Mouse (Mus musculus) E14TG2a.4 (cell line): ENCODE results near the gene Ifna16.

ENCODE experiments used
- H3K27me3 ChIP-seq: 2 replicates; pipeline ENCODE4 v1.6.1; 2014; ENCODE audit warnings: low read length, control low read depth; ENCODE audit not compliant: insufficient read depth
- H3K36me3 ChIP-seq: 2 replicates; pipeline ENCODE4 v1.6.1; 2014; ENCODE audit warnings: low read length, control low read depth; ENCODE audit not compliant: insufficient read depth
- H3K4me1 ChIP-seq: replicated peaks from 2 replicates; pipeline ENCODE4 v1.6.1; 2014; ENCODE audit warnings: low read depth, low read length, control low read depth
- H3K4me3 ChIP-seq: replicated peaks from 2 replicates; pipeline ENCODE4 v1.5.1; 2014; ENCODE audit warnings: mild to moderate bottlenecking, low read length
- H3K9me3 ChIP-seq: 2 replicates; pipeline ENCODE4 v1.6.1; 2014; ENCODE audit warnings: low read length, control low read depth
- CTCF ChIP-seq: conservative IDR thresholded peaks from 2 replicates; pipeline ENCODE4 v1.5.1; 2014; ENCODE audit warnings: low read length
- NANOG ChIP-seq: IDR thresholded peaks from 2 replicates; pipeline ENCODE4 v1.6.1; 2014; ENCODE audit warnings: borderline replicate concordance, low read length, mixed read lengths
- POU5F1 ChIP-seq: IDR thresholded peaks from 2 replicates; pipeline ENCODE4 v1.6.1; 2014; ENCODE audit warnings: low read length, borderline replicate concordance

Ifna16 gene

DNA sequence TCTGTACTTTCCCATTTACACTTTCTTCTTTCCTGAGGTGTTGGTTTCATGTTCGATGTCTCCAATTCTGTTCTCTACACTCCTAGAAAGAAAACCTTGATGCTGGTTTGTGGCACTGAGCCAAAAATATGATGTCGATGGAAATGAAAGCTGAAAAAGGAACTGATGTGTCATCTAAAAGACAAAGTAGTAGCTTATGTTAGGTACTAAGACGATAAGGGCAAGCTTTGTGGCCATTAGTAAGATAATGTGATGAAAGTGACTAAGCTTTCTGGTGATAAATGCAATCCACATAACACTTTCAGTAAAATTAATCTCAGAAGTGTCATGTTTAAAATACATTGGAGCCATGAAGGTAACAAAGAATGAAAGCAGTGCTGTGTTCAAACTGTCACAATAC is 4.6 kb upstream of the Ifna16 start:
- no peaks in the 10 kb centered on the region for H3K27me3 ChIP-seq
- H3K9me3 ChIP-seq = no peaks in the 10 kb centered on the region
- no peak for TF ChIP-seq POU5F1
- no peak for TF ChIP-seq NANOG
- H3K36me3 ChIP-seq = no peaks in the 10 kb centered on the region
- H3K4me3 ChIP-seq = no peak overlapping the region
- H3K4me1 ChIP-seq = no peaks in the 10 kb centered on the region

DNA sequence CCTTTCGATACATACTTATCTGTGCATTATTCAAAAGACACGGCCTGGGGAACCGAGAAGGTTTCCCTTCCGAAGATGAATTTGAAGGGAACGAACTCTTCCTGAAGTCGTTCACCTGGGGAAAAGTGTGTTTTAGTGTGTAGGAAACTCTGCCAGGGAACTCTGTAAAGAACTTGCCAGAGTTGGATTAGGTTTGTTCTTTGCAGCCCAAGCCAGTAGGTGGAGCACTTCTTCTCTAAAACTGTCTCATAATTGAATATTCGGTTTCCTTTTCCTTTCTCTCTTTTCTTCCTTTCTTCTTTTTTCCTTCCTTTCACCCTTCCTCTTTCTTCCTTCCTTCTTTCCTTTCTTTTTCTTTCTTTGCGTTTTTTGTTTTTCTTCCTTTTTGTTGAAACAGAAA is 3.6 kb upstream of the Ifna16 start:
- Histone ChIP-seq H3K36me3 (no peaks in the 10 kb centered on the region), H3K4me1 (no peaks in the 10 kb centered on the region), H3K4me3 (no peak overlapping the region), H3K9me3 (no peaks in the 10 kb centered on the region), H3K27me3 (no peaks in the 10 kb centered on the region)
- TF ChIP-seq CTCF (peak; percentile 44), NANOG (no peak), POU5F1 (no peak)

DNA sequence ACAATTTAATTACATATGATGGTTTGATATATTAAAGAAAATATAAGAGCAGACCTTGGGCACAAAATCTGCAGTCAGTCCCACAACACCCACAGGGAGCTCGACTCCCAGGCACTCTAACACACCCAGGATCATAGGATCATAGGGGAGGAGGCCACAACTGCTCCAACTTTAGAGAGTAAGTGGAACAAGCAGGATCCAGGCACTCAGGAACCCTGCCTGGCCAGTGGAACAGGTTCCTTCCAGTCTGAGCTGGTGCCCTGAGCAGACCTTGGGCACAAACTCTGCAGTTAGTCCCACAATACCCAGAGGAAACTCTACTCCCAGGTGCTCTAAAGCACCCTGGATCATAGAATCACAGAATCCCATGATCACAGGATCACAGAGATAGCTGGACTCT is 21.3 kb downstream of the Ifna16 start:
- H3K27me3 ChIP-seq = no peaks in the 10 kb centered on the region
- H3K4me3 ChIP-seq = no peak overlapping the region
- H3K36me3 ChIP-seq = no peaks in the 10 kb centered on the region
- H3K9me3 ChIP-seq = peaks cover 73% of the 10 kb centered on the region
- TF ChIP-seq CTCF = no peak
- TF ChIP-seq NANOG = no peak
- no peak for TF ChIP-seq POU5F1
- H3K4me1 ChIP-seq = peaks cover 10% of the 10 kb centered on the region

DNA sequence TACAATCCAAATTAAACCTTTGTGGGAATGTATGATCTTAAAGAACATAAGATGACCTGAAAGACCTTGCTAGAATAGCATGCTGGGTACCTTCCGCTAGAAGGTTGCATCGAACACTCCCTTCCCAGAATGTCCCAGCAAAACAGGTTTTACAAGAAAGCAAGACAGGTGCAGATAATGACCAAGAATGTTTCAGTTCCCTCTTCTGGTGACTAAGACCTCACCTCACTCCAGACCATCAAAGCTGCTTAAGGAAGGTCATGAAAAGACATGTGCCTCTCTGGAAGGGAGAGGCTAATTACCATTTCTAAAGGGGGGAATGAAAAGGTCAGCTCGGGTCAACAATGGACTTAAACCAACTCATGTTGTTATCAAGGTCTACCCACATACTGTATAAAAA is 23.1 kb downstream of the Ifna16 start:
- peaks cover 84% of the 10 kb centered on the region for H3K9me3 ChIP-seq

DNA sequence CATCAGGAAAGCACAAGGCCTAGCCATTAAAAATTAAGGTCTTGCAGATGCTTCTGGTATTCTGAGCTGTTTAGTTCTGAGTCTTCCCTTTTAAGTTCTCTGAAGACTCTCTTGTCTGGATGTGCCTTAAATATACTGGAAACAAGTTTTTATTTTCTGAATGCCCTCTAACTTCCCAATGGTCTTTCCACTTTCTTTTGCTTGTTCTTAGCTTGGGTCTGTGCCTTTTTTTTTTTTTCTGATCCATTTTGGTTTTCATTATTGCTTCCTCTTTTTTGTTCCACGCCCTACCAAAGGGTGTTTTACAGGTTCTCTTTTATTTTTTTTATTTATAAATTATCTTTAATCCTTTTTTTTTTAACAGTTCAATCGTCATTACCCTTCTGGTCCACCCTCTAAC is 32.4 kb downstream of the Ifna16 start, which contains the start of gene Ifna13:
Gene Ifna13, minus strand, starts transcription at position 101 of the 400 bp plus-strand sequence.
- H3K4me3 ChIP-seq = no peak within 1 kb of the TSS
- H3K9me3 ChIP-seq = peaks cover 85% of the 10 kb centered on the region
- no peaks in the 10 kb centered on the region for H3K4me1 ChIP-seq
- TF ChIP-seq CTCF = no peak
- no peak for TF ChIP-seq NANOG
- TF ChIP-seq POU5F1 = no peak
- H3K27me3 ChIP-seq = no peaks in the 10 kb centered on the region
- H3K36me3 ChIP-seq = no peaks in the 10 kb centered on the region

More for the DNA sequence above, 23.1 kb downstream of the Ifna16 start:
- H3K4me3 ChIP-seq = no peak overlapping the region
- TF ChIP-seq NANOG (peak; percentile 40; the same call in 1 of the 2 replicates), CTCF (no peak), POU5F1 (no peak)
- H3K4me1 ChIP-seq = peaks cover 10% of the 10 kb centered on the region
- H3K27me3 ChIP-seq = no peaks in the 10 kb centered on the region
- no peaks in the 10 kb centered on the region for H3K36me3 ChIP-seq

DNA sequence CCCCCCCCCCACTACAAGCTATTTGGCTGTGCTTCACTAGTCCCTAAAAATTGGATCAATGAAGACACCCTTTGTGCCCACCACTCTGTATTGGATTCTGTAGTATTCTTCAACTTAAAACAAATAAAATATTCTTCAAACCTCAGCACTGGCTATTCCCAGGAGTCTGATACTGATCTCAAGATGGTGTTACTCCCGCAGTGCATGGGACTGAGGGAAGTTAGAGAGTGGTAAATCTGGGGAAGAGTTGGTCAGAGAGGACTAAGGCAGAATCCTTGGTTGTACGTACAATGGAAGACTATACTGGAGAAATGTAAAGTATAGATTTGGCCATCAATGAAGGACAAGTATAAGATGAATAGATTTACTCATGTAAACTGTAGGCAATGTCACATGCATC is 34.2 kb downstream of the Ifna16 start:
- Histone ChIP-seq H3K4me3 (no peak overlapping the region), H3K27me3 (no peaks in the 10 kb centered on the region), H3K9me3 (peaks cover 70% of the 10 kb centered on the region), H3K4me1 (no peaks in the 10 kb centered on the region), H3K36me3 (no peaks in the 10 kb centered on the region)
- TF ChIP-seq NANOG (no peak), CTCF (no peak), POU5F1 (no peak)

DNA sequence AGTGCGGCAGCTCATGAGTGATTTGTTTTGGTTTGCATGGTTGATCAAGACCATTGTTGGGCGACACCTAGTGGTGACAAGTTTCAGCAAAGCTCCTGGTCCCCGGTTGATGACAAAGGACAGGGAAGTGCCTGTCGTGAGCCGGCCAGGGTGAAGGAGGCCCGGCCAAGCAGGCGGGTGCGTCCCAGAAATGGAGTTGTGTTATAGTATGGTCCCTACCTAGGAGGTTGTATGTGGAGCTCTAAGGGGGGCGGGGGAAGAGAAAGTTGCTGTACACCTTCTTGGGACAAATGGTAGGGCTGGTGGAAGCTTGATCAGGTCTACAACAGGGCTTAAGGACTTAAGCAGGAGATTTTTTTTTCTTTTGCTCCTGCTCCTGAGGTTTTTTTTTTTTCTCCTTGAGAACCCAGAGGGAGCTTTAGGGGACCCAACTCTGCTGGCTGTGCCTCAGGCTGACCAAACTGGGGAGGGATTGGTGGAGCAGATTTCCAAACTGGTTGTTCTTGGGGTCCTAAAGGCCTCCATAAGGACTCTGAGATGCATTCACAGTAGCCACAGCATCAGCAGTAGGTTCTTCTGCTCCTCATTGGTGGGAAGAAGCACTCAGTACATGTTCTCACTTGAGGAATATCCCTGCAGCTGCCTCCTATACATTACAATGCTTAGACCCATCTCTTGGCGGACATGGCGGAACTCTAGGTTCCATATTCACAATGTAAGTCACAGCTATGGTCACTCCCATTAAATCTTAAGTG is 35.5 kb downstream of the Ifna16 start:
- no peak; the same call in 1 of the 2 replicates for TF ChIP-seq CTCF
- TF ChIP-seq NANOG = no peak
- TF ChIP-seq POU5F1 = no peak
- H3K4me1 ChIP-seq = no peaks in the 10 kb centered on the region
- H3K36me3 ChIP-seq = no peaks in the 10 kb centered on the region
- no peak overlapping the region for H3K4me3 ChIP-seq
- no peaks in the 10 kb centered on the region for H3K27me3 ChIP-seq
- peaks cover 57% of the 10 kb centered on the region for H3K9me3 ChIP-seq

DNA sequence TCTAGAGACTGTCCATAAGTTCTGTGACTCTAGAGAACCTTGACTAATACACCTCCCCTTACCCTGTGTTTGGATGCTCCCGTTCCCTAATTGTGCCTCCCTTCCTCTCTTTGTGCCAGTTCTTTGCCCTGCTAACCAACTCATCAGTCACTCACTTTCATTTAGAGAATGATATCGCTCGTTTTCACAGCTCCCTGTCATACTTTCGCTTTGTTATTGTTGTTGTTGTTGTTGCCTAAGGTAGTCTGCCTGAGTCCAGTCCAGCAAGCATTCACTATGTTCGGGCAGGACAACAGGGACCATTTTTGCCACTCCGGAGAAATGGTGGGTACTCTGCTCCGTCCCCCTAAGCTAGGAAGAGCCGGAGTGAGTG is 36.0 kb downstream of the Ifna16 start:
- Histone ChIP-seq H3K4me1 (no peaks in the 10 kb centered on the region), H3K36me3 (no peaks in the 10 kb centered on the region), H3K4me3 (no peak overlapping the region), H3K27me3 (no peaks in the 10 kb centered on the region), H3K9me3 (peaks cover 54% of the 10 kb centered on the region)
- TF ChIP-seq NANOG (no peak), CTCF (no peak), POU5F1 (no peak)

DNA sequence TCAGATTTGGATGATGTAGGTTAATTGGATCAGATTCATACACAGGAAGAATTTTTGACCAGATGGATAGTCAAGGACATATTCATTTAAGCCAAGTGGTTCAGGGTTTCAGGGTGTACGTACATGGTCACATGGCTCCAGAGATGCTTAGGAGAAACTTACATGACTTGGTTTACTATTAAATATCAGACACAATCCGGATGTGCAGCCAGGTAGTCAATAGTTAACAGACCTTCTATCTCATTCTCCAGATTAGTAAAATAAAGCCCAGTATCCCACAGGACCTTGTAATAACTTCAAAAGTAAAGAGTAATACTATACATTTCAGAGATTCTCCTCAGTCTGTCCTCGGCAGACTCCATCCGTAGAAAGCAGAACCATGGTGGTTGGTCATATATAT is 42.4 kb downstream of the Ifna16 start, which contains the start of gene C87499:
Gene C87499, minus strand, starts transcription at position 101 of the 400 bp plus-strand sequence.
- no peaks in the 10 kb centered on the region for H3K36me3 ChIP-seq
- H3K4me1 ChIP-seq = no peaks in the 10 kb centered on the region
- H3K4me3 ChIP-seq = no peak within 1 kb of the TSS
- TF ChIP-seq POU5F1 = no peak
- no peak for TF ChIP-seq CTCF
- TF ChIP-seq NANOG = no peak
- H3K27me3 ChIP-seq = no peaks in the 10 kb centered on the region
- H3K9me3 ChIP-seq = peaks cover 5% of the 10 kb centered on the region
